Mouse (Mus musculus) subcutaneous adipose tissue, adult 2 months (tissue): ENCODE data around the gene Prrx1. TPM values are rescaled to one million over a fixed set of nuclear protein-coding genes. Genes with fewer than 3 reads are reported as not detected.

Experiments used
- polyA plus RNA-seq: library from polyadenylated mRNA; depleted of rRNA; stranded (reverse); fragments of >200 nt; gene quantifications from 2 replicates; pipeline ENCODE4 v1.2.3, GENCODE M21; 2012; ENCODE audit warnings: low replicate concordance; rRNA removed

The Prrx1 gene
- 13.3 and 30.3 TPM in 2 replicates for polyA plus RNA-seq

GRCm38 (mm10) chr1:163313101-163313773 is at the start of gene Prrx1:
Gene Prrx1 (minus strand): TSS chr1:163313710.

Other genes starting within 250 kb of the Prrx1 start
- gene Mroh9, start 228.0 kb downstream of the Prrx1 start, polyA plus RNA-seq, result not detected in 2 replicates
- gene Gorab, start 90.0 kb upstream of the Prrx1 start, polyA plus RNA-seq, result 2.7 and 3.6 TPM in 2 replicates